Mouse (Mus musculus): Measurements from ENCODE around the gene Zfpm1.

Zfpm1 gene

GRCm38 (mm10) chr8:122282035-122282358, at the start of gene Zfpm1:
Gene Zfpm1, plus strand, starts transcription at chr8:122282141.
- in situ Hi-C loops (cut with MboI; ENCODE audit: unreplicated experiment in 2 of 2): loop anchor here in 1 of 2 experiments (10.0 kb wide), 2 partner anchors 163 to 273 kb away; partner anchors contain the start of genes Mvd and Piezo1

- in situ Hi-C loops (cut with MboI; ENCODE audit: unreplicated experiment in 2 of 2): no loop called here
Observed at GRCm38 (mm10) chr8:122234055-122234454, 47.9 kb upstream of the Zfpm1 start.

- in situ Hi-C loops (cut with MboI; ENCODE audit: unreplicated experiment in 2 of 2): no loop called here
Observed at GRCm38 (mm10) chr8:122236521-122236920, 45.4 kb upstream of the Zfpm1 start.

- in situ Hi-C loops (cut with MboI; ENCODE audit: unreplicated experiment in 2 of 2): no loop called here
Observed at GRCm38 (mm10) chr8:122238225-122238624, 43.7 kb upstream of the Zfpm1 start.

- in situ Hi-C loops (cut with MboI; ENCODE audit: unreplicated experiment in 2 of 2): no loop called here
Observed at GRCm38 (mm10) chr8:122238731-122239130, 43.2 kb upstream of the Zfpm1 start.

GRCm38 (mm10) chr8:122240241-122241026, 41.5 kb upstream of the Zfpm1 start:
- in situ Hi-C loops (cut with MboI; ENCODE audit: unreplicated experiment in 2 of 2): no loop called here

GRCm38 (mm10) chr8:122243310-122243709, 38.6 kb upstream of the Zfpm1 start:
- in situ Hi-C loops (cut with MboI; ENCODE audit: unreplicated experiment in 2 of 2): no loop called here

GRCm38 (mm10) chr8:122245161-122245560, 36.8 kb upstream of the Zfpm1 start:
- in situ Hi-C loops (cut with MboI; ENCODE audit: unreplicated experiment in 2 of 2): no loop called here

- in situ Hi-C loops (cut with MboI; ENCODE audit: unreplicated experiment in 2 of 2): no loop called here
Observed at GRCm38 (mm10) chr8:122246257-122247211, 35.4 kb upstream of the Zfpm1 start.

- in situ Hi-C loops (cut with MboI; ENCODE audit: unreplicated experiment in 2 of 2): loop anchor here (10.0 to 25.0 kb wide), 3 partner anchors 264 to 389 kb away; no protein-coding TSS in a partner anchor
Observed at GRCm38 (mm10) chr8:122251739-122252138, 30.2 kb upstream of the Zfpm1 start.

- in situ Hi-C loops (cut with MboI; ENCODE audit: unreplicated experiment in 2 of 2): loop anchor here (10.0 to 25.0 kb wide), 3 partner anchors 265 to 390 kb away; no protein-coding TSS in a partner anchor
Observed at GRCm38 (mm10) chr8:122252366-122252765, 29.6 kb upstream of the Zfpm1 start.

GRCm38 (mm10) chr8:122259351-122259750, 22.6 kb upstream of the Zfpm1 start:
- in situ Hi-C loops (cut with MboI; ENCODE audit: unreplicated experiment in 2 of 2): loop anchor here (10.0 to 25.0 kb wide), 3 partner anchors 272 to 397 kb away; no protein-coding TSS in a partner anchor

GRCm38 (mm10) chr8:122260755-122261154, 21.2 kb upstream of the Zfpm1 start:
- in situ Hi-C loops (cut with MboI; ENCODE audit: unreplicated experiment in 2 of 2): loop anchor here (25.0 kb wide), 2 partner anchors 273 to 398 kb away; no protein-coding TSS in a partner anchor

- in situ Hi-C loops (cut with MboI; ENCODE audit: unreplicated experiment in 2 of 2): loop anchor here (25.0 kb wide), 2 partner anchors 276 to 401 kb away; no protein-coding TSS in a partner anchor
Observed at GRCm38 (mm10) chr8:122262835-122263234, 19.1 kb upstream of the Zfpm1 start.

- in situ Hi-C loops (cut with MboI; ENCODE audit: unreplicated experiment in 2 of 2): loop anchor here (25.0 kb wide), 2 partner anchors 277 to 402 kb away; no protein-coding TSS in a partner anchor
Observed at GRCm38 (mm10) chr8:122264243-122264642, 17.7 kb upstream of the Zfpm1 start.

GRCm38 (mm10) chr8:122265522-122265921, 16.4 kb upstream of the Zfpm1 start:
- in situ Hi-C loops (cut with MboI; ENCODE audit: unreplicated experiment in 2 of 2): loop anchor here (25.0 kb wide), 2 partner anchors 278 to 403 kb away; no protein-coding TSS in a partner anchor

- in situ Hi-C loops (cut with MboI; ENCODE audit: unreplicated experiment in 2 of 2): loop anchor here (25.0 kb wide), 2 partner anchors 280 to 405 kb away; no protein-coding TSS in a partner anchor
Observed at GRCm38 (mm10) chr8:122266867-122267266, 15.1 kb upstream of the Zfpm1 start.

- in situ Hi-C loops (cut with MboI; ENCODE audit: unreplicated experiment in 2 of 2): loop anchor here (25.0 kb wide), 2 partner anchors 282 to 407 kb away; no protein-coding TSS in a partner anchor
Observed at GRCm38 (mm10) chr8:122268861-122269260, 13.1 kb upstream of the Zfpm1 start.

- in situ Hi-C loops (cut with MboI; ENCODE audit: unreplicated experiment in 2 of 2): loop anchor here (25.0 kb wide), 2 partner anchors 282 to 407 kb away; no protein-coding TSS in a partner anchor
Observed at GRCm38 (mm10) chr8:122269404-122269803, 12.5 kb upstream of the Zfpm1 start.

GRCm38 (mm10) chr8:122270555-122270954, 11.4 kb upstream of the Zfpm1 start:
- in situ Hi-C loops (cut with MboI; ENCODE audit: unreplicated experiment in 2 of 2): loop anchor here (5.0 to 25.0 kb wide), 5 partner anchors 62 to 408 kb away; partner anchors contain the start of gene Mvd (in 1 of the 2)

Data from v-Abl transformed pro-B cells (cell line).